ENCODE assay signal across 7 mouse cellular contexts in genomic region chr5:142581517-142581916, GRCm38 (mm10). TPM values are rescaled to one million over a fixed set of nuclear protein-coding genes. Genes with fewer than 3 reads are reported as not detected.
DNase-seq lines count a peak whose midpoint lies in the region; ATAC-seq lines count a peak whose summit lies in the region.

No protein-coding gene starts in this region.

- 0 out of 2 replicates have a peak, but pooled peaks cover 2% of the 10 kb centered on the region for H3K4me1 ChIP-seq in hindbrain, embryonic 11.5 days (replicated peaks; ENCODE audit: control insufficient read depth, insufficient read depth, low read length)

- 24% methylated on average over 5 of the region's 5 CpGs for WGBS in hindbrain, embryonic 11.5 days

- DNase-seq in ES-CJ7 (ENCODE audit: low read depth, low spot score): peak; percentile 77
- DNase-seq in adrenal gland, adult 2 months: peak; percentile 56
- peak; percentile 65 for DNase-seq in embryo, embryonic 9.5 days (ENCODE audit: extremely low spot score)
- peak; percentile 87 for DNase-seq in hindbrain, embryonic 11.5 days (ENCODE audit: low spot score)
- peak; percentile 75 to 76 for DNase-seq in layer of hippocampus, postnatal 14 days (ENCODE audit: low spot score in 2 of 2)
- DNase-seq in lung, postnatal 14 days: peak; percentile 53
- peak; percentile 82 for DNase-seq in right cerebral cortex, postnatal 10 days (ENCODE audit: low spot score in 2 of 2)

- H3K27ac ChIP-seq in hindbrain, embryonic 11.5 days (ENCODE audit: low read depth, low read length): no peak overlapping the region

- no peak overlapping the region for H3K4me3 ChIP-seq in hindbrain, embryonic 11.5 days (ENCODE audit: low read depth, low read length)

- H3K4me2 ChIP-seq in hindbrain, embryonic 11.5 days (replicated peaks; ENCODE audit: low read depth, low read length): no peak overlapping the region

- no peak overlapping the region for H3K9ac ChIP-seq in hindbrain, embryonic 11.5 days (ENCODE audit: low read depth, low read length)

- H3K27me3 ChIP-seq in hindbrain, embryonic 11.5 days (ENCODE audit: control insufficient read depth, insufficient read depth, low read length): 0 out of 2 replicates have a peak, but pooled peaks cover 3% of the 10 kb centered on the region

- peak; percentile 44 for ATAC-seq in hindbrain, embryonic 11.5 days (ENCODE audit: low FRiP score)

- no peaks in the 10 kb centered on the region for H3K36me3 ChIP-seq in hindbrain, embryonic 11.5 days (ENCODE audit: control insufficient read depth, insufficient read depth, low read length)

- H3K9me3 ChIP-seq in hindbrain, embryonic 11.5 days (ENCODE audit: control insufficient read depth, low read length): no peaks in the 10 kb centered on the region

RNA-seq across cellular contexts. Expression of gene Mmd2, which starts 27.1 kb away (rescaled TPM):
- total RNA-seq in adrenal gland, adult 2 months (2021): 10 to 100 TPM; 35.9 to 53.9 TPM
- polyA plus RNA-seq in adrenal gland, adult 2 months (2012; rRNA removed): 32.0 and 51.8 TPM in 2 replicates
- polyA plus RNA-seq in hindbrain, embryonic 11.5 days (2014; fragmentation: Nextera tagmentation; extraction: Ambion mirVana): 5.0 TPM in 2 replicates
- 100 to 1,000 TPM; 183 to 186 TPM for total RNA-seq in layer of hippocampus, postnatal 14 days (2021)

RNA-seq across cellular contexts. Expression of gene Radil, which starts 30.6 kb away (rescaled TPM):
- total RNA-seq in adrenal gland, adult 2 months (2021): 1 to 10 TPM; 3.5 to 9.3 TPM
- 4.9 and 8.3 TPM in 2 replicates for polyA plus RNA-seq in adrenal gland, adult 2 months (2012; rRNA removed)
- 2.6 and 2.8 TPM in 2 replicates for polyA plus RNA-seq in hindbrain, embryonic 11.5 days (2014; fragmentation: Nextera tagmentation; extraction: Ambion mirVana)
- 10 to 100 TPM; 12.8 to 13.4 TPM for total RNA-seq in layer of hippocampus, postnatal 14 days (2021)

RNA-seq across cellular contexts. Expression of gene Wipi2, which starts 46.0 kb away (rescaled TPM):
- 100 to 1,000 TPM in 1 of 2 experiments, 10 to 100 TPM in 1; 90.9 to 108 TPM for total RNA-seq in adrenal gland, adult 2 months (2021)
- 58.0 and 63.5 TPM in 2 replicates for polyA plus RNA-seq in adrenal gland, adult 2 months (2012; rRNA removed)
- 43.3 and 52.0 TPM in 2 replicates for polyA plus RNA-seq in hindbrain, embryonic 11.5 days (2014; fragmentation: Nextera tagmentation; extraction: Ambion mirVana)
- total RNA-seq in layer of hippocampus, postnatal 14 days (2021): 10 to 100 TPM; 81.7 to 88.5 TPM

RNA-seq across cellular contexts. Expression of gene Papolb, which starts 51.6 kb away (rescaled TPM):
- under 1 TPM; 0.09 to 0.21 TPM for total RNA-seq in adrenal gland, adult 2 months (2021)
- 0.03 TPM in 1 of 2 replicates, not detected in the other for polyA plus RNA-seq in adrenal gland, adult 2 months (2012; rRNA removed)
- polyA plus RNA-seq in hindbrain, embryonic 11.5 days (2014; fragmentation: Nextera tagmentation; extraction: Ambion mirVana): 0.12 and 0.32 TPM in 2 replicates
- total RNA-seq in layer of hippocampus, postnatal 14 days (2021): under 1 TPM; 0.38 to 0.85 TPM
